Comparison of ENCODE assay signal across 8 mouse cellular contexts in genomic region chr2:26388682-26389153, GRCm38 (mm10). TPM values are rescaled to one million over a fixed set of nuclear protein-coding genes. Genes with fewer than 3 reads are reported as not detected.
A peak's percentile ranks its signal among the peaks of the same experiment; 100 is the strongest.
DNase-seq lines count a peak whose midpoint lies in the region; ATAC-seq and TF ChIP-seq lines count a peak whose summit lies in the region.

No protein-coding gene starts in this region.

- intact Hi-C loops in heart, postnatal 36 days (cut with DNase I), result loop anchor here (2.0 kb wide), 1 partner anchor 20 kb away; the partner anchor contains the start of gene Inpp5e

- peaks cover 9% of the 10 kb centered on the region for H3K4me1 ChIP-seq in heart, embryonic 11.5 days (ENCODE audit: control insufficient read depth, insufficient read depth, low read length)
- H3K4me1 ChIP-seq in E14TG2a.4 (replicated peaks; ENCODE audit: low read depth, low read length), result peaks cover 31% of the 10 kb centered on the region
- peaks cover 7% of the 10 kb centered on the region; the same call in 1 of the 2 replicates for H3K4me1 ChIP-seq in cortical plate, adult 2 months (ENCODE audit: control insufficient read depth, insufficient read depth, low read length)
- peaks cover 24% of the 10 kb centered on the region for H3K4me1 ChIP-seq in midbrain, embryonic 13.5 days (replicated peaks)

- TF ChIP-seq CTCF in E14TG2a.4 (conservative IDR thresholded peaks at IDR 0.05; ENCODE audit: low read length), result no peak
- TF ChIP-seq CTCF in cortical plate, adult 2 months (IDR thresholded peaks at IDR 0.05; ENCODE audit: extremely low read depth, insufficient read depth, low read length), result no peak

- H3K4me3 ChIP-seq in heart, embryonic 11.5 days (ENCODE audit: low read depth, low read length), result peak overlapping the region; percentile 97
- H3K4me3 ChIP-seq in E14TG2a.4 (replicated peaks; ENCODE audit: low read length), result peak overlapping the region; percentile 97
- H3K4me3 ChIP-seq in cortical plate, adult 2 months (ENCODE audit: insufficient read depth, low read length), result peak overlapping the region; percentile 96
- H3K4me3 ChIP-seq in midbrain, embryonic 13.5 days (replicated peaks), result peak overlapping the region; percentile 98

- no peaks in the 10 kb centered on the region for H3K9me3 ChIP-seq in heart, embryonic 11.5 days (replicated peaks; ENCODE audit: control insufficient read depth, low read length)
- no peaks in the 10 kb centered on the region for H3K9me3 ChIP-seq in E14TG2a.4 (ENCODE audit: low read length)
- H3K9me3 ChIP-seq in midbrain, embryonic 13.5 days, result no peaks in the 10 kb centered on the region

- TF ChIP-seq POLR2A in cortical plate, adult 2 months (IDR thresholded peaks at IDR 0.05; ENCODE audit: extremely low read depth, insufficient read depth, low read length), result no peak

- H3K27me3 ChIP-seq in heart, embryonic 11.5 days (ENCODE audit: control insufficient read depth, insufficient read depth, low read length), result no peaks in the 10 kb centered on the region
- H3K27me3 ChIP-seq in E14TG2a.4 (ENCODE audit: insufficient read depth, low read length), result no peaks in the 10 kb centered on the region
- H3K27me3 ChIP-seq in midbrain, embryonic 13.5 days, result no peaks in the 10 kb centered on the region

- peak; percentile 56 for ATAC-seq in heart, embryonic 11.5 days (replicated peaks; ENCODE audit: insufficient number of reproducible peaks, low FRiP score, low TSS enrichment)
- ATAC-seq in inflammation-experienced regulatory T-cells, adult 6 months, result peak; percentile 11
- ATAC-seq in midbrain, embryonic 13.5 days, result peak; percentile 73

- peak overlapping the region; percentile 50; the same call in 1 of the 2 replicates for H3K27ac ChIP-seq in heart, embryonic 11.5 days (ENCODE audit: low read depth, low read length)
- H3K27ac ChIP-seq in cortical plate, adult 2 months (ENCODE audit: insufficient read depth, low read length), result no peak overlapping the region
- H3K27ac ChIP-seq in midbrain, embryonic 13.5 days, result peak overlapping the region; percentile 75

- H3K36me3 ChIP-seq in heart, embryonic 11.5 days (ENCODE audit: control insufficient read depth, insufficient read depth, low read length), result peaks cover 47% of the 10 kb centered on the region
- H3K36me3 ChIP-seq in E14TG2a.4 (ENCODE audit: insufficient read depth, low read length), result peaks cover 82% of the 10 kb centered on the region
- peaks cover 75% of the 10 kb centered on the region for H3K36me3 ChIP-seq in midbrain, embryonic 13.5 days

- peak overlapping the region; percentile 90 for H3K4me2 ChIP-seq in heart, embryonic 11.5 days
- peak overlapping the region; percentile 97 for H3K4me2 ChIP-seq in midbrain, embryonic 13.5 days (replicated peaks)

- no peak for DNase-seq in heart, postnatal 36 days
- DNase-seq in ovary, postnatal 10 days (ENCODE audit: low spot score), result no peak
- DNase-seq in gastrocnemius, adult 8-10 months (ENCODE audit: low spot score in 2 of 2), result no peak

- peak overlapping the region; percentile 82 for H3K9ac ChIP-seq in heart, embryonic 11.5 days (ENCODE audit: low read depth, low read length)
- peak overlapping the region; percentile 96 for H3K9ac ChIP-seq in midbrain, embryonic 13.5 days (replicated peaks)

- under 1% methylated on average over 40 of the region's 45 CpGs for WGBS in heart, embryonic 11.5 days (ENCODE audit: insufficient replicate concordance)
- WGBS in midbrain, embryonic 13.5 days, result under 1% methylated on average over 40 of the region's 45 CpGs

RNA-seq across cellular contexts. Expression of gene Entr1, which starts 0.4 kb away (rescaled TPM):
- 87.4 and 89.1 TPM in 2 replicates for polyA plus RNA-seq in heart, embryonic 11.5 days (2014; fragmentation: Nextera tagmentation; extraction: Ambion mirVana)
- total RNA-seq in heart, postnatal 36 days (2021), result 10 to 100 TPM; 43.4 to 48.2 TPM
- 284 and 325 TPM in 2 replicates for polyA plus RNA-seq in cortical plate, adult 2 months (2012; rRNA removed)
- 10 to 100 TPM; 35.3 to 57.5 (median 44.3) TPM for polyA plus RNA-seq in inflammation-experienced regulatory T-cells, adult 6 months (2017; shearing (Covaris generic))
- polyA plus RNA-seq in midbrain, embryonic 13.5 days (2015; fragmentation: Nextera tagmentation; extraction: Ambion mirVana), result 165 and 166 TPM in 2 replicates
- 10 to 100 TPM; 17.8 to 28.0 (median 24.8) TPM for total RNA-seq in gastrocnemius, adult 8-10 months (2022)

RNA-seq across cellular contexts. Expression of gene Pmpca, which starts 0.4 kb away (rescaled TPM):
- 112 and 134 TPM in 2 replicates for polyA plus RNA-seq in heart, embryonic 11.5 days (2014; fragmentation: Nextera tagmentation; extraction: Ambion mirVana)
- total RNA-seq in heart, postnatal 36 days (2021), result 100 to 1,000 TPM; 137 to 154 TPM
- polyA plus RNA-seq in cortical plate, adult 2 months (2012; rRNA removed), result 102 TPM in 2 replicates
- polyA plus RNA-seq in inflammation-experienced regulatory T-cells, adult 6 months (2017; shearing (Covaris generic)), result 10 to 100 TPM; 82.4 to 88.4 (median 82.9) TPM
- 107 and 110 TPM in 2 replicates for polyA plus RNA-seq in midbrain, embryonic 13.5 days (2015; fragmentation: Nextera tagmentation; extraction: Ambion mirVana)
- total RNA-seq in gastrocnemius, adult 8-10 months (2022), result 100 to 1,000 TPM; 132 to 147 (median 133) TPM

RNA-seq across cellular contexts. Expression of gene Snapc4, which starts 8.3 kb away (rescaled TPM):
- polyA plus RNA-seq in heart, embryonic 11.5 days (2014; fragmentation: Nextera tagmentation; extraction: Ambion mirVana), result 16.8 and 18.2 TPM in 2 replicates
- 1 to 10 TPM; 8.5 to 9.3 TPM for total RNA-seq in heart, postnatal 36 days (2021)
- polyA plus RNA-seq in cortical plate, adult 2 months (2012; rRNA removed), result 81.7 and 92.4 TPM in 2 replicates
- 10 to 100 TPM; 15.6 to 43.4 (median 39.6) TPM for polyA plus RNA-seq in inflammation-experienced regulatory T-cells, adult 6 months (2017; shearing (Covaris generic))
- 28.2 and 32.3 TPM in 2 replicates for polyA plus RNA-seq in midbrain, embryonic 13.5 days (2015; fragmentation: Nextera tagmentation; extraction: Ambion mirVana)
- total RNA-seq in gastrocnemius, adult 8-10 months (2022), result 1 to 10 TPM; 3.0 to 8.2 (median 4.9) TPM

RNA-seq across cellular contexts. Expression of gene Inpp5e, which starts 20.3 kb away (rescaled TPM):
- polyA plus RNA-seq in heart, embryonic 11.5 days (2014; fragmentation: Nextera tagmentation; extraction: Ambion mirVana), result 14.1 and 14.2 TPM in 2 replicates
- total RNA-seq in heart, postnatal 36 days (2021), result 10 to 100 TPM; 13.8 to 15.4 TPM
- polyA plus RNA-seq in cortical plate, adult 2 months (2012; rRNA removed), result 28.7 and 32.6 TPM in 2 replicates
- polyA plus RNA-seq in inflammation-experienced regulatory T-cells, adult 6 months (2017; shearing (Covaris generic)), result 10 to 100 TPM in 2 of 3 experiments, 1 to 10 TPM in 1; 9.4 to 19.0 (median 10.9) TPM
- polyA plus RNA-seq in midbrain, embryonic 13.5 days (2015; fragmentation: Nextera tagmentation; extraction: Ambion mirVana), result 28.0 and 28.6 TPM in 2 replicates
- total RNA-seq in gastrocnemius, adult 8-10 months (2022), result 1 to 10 TPM; 9.0 to 9.6 (median 9.2) TPM

RNA-seq across cellular contexts. Expression of gene Card9, which starts 28.0 kb away (rescaled TPM):
- polyA plus RNA-seq in heart, embryonic 11.5 days (2014; fragmentation: Nextera tagmentation; extraction: Ambion mirVana), result 0.38 and 0.59 TPM in 2 replicates
- 1 to 10 TPM; 1.4 to 1.5 TPM for total RNA-seq in heart, postnatal 36 days (2021)
- polyA plus RNA-seq in cortical plate, adult 2 months (2012; rRNA removed), result 5.2 and 5.3 TPM in 2 replicates
- 1 to 10 TPM in 2 of 3 experiments, under 1 TPM in 1; 0.53 to 2.1 (median 1.1) TPM for polyA plus RNA-seq in inflammation-experienced regulatory T-cells, adult 6 months (2017; shearing (Covaris generic))
- 1.4 and 2.3 TPM in 2 replicates for polyA plus RNA-seq in midbrain, embryonic 13.5 days (2015; fragmentation: Nextera tagmentation; extraction: Ambion mirVana)
- under 1 TPM; 0.22 to 0.51 (median 0.47) TPM for total RNA-seq in gastrocnemius, adult 8-10 months (2022)

Comparison
In these comparisons a context has a peak if more than half of its experiments do, and no peak if none do; other contexts are left out.
1. ATAC-seq: peak in every context shown above with its lines; median percentile 73 in midbrain, embryonic 13.5 days; 56 in heart, embryonic 11.5 days; 11 in inflammation-experienced regulatory T-cells, adult 6 months.